Mouse (Mus musculus) liver, adult 2 months (tissue): ENCODE data around the gene Tfap4.

Experiments
- CTCF ChIP-seq: fragments of 200-500 bp; IDR thresholded peaks from 2 replicates; pipeline ENCODE4 v1.5.1; 2011; ENCODE audit warnings: low read depth, low read length, control low read depth
- POLR2A ChIP-seq: fragments of 200-500 bp; IDR thresholded peaks from 2 replicates; pipeline ENCODE4 v1.6.1; 2011; ENCODE audit warnings: low read length, control low read depth; ENCODE audit not compliant: insufficient read depth; ENCODE audit errors: extremely low read depth

DNA sequence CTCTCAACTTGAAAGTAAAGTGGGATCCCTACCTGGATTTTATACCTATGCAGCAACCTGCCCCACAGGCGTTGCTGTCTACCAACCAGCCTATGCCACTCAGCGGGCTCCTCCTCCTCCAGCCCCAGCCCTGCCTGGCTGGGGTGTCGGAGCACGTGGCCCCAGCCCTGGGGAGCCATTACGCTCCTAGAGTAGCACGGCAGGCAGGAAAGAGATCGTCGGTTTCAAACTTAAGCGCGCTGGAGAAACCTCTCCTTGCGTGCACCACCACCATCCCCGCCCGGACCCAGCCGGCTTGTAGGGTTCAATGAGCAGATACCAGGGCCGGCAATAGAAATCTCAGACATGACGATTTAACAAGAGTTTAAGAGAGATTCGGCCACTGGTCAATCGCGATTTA is 1.7 kb downstream of the Tfap4 start:
- TF ChIP-seq POLR2A, result peak; percentile 42; the same call in 1 of the 2 replicates
- TF ChIP-seq CTCF, result no peak
